Comparison of ENCODE assay signal across 7 mouse cellular contexts in genomic region chr10:128806086-128806485, GRCm38 (mm10). TPM values are rescaled to one million over a fixed set of nuclear protein-coding genes. Genes with fewer than 3 reads are reported as not detected.
A peak's percentile ranks its signal among the peaks of the same experiment; 100 is the strongest.
DNase-seq lines count a peak whose midpoint lies in the region; ATAC-seq and TF ChIP-seq lines count a peak whose summit lies in the region.

No protein-coding gene starts in this region.

- no peak for DNase-seq in neural tube, embryonic 11.5 days (ENCODE audit: low spot score)
- no peak for DNase-seq in neural tube, embryonic 10.5 days (ENCODE audit: extremely low spot score, low spot score)
- DNase-seq in stomach, postnatal 0 days (ENCODE audit: low spot score): no peak
- no peak for DNase-seq in left cerebral cortex, adult 8-10 months (ENCODE audit: low spot score in 2 of 2)
- DNase-seq in adipocyte (ENCODE audit: low spot score): no peak

- H3K27ac ChIP-seq in neural tube, embryonic 11.5 days (ENCODE audit: low read depth, low read length): no peak overlapping the region
- H3K27ac ChIP-seq in forebrain, embryonic 13.5 days: no peak overlapping the region; the same call in 1 of the 2 replicates
- peak overlapping the region; percentile 99 for H3K27ac ChIP-seq in limb, embryonic 13.5 days
- H3K27ac ChIP-seq in stomach, postnatal 0 days (replicated peaks): no peak overlapping the region; the same call in 1 of the 2 replicates

- no peaks in the 10 kb centered on the region for H3K27me3 ChIP-seq in neural tube, embryonic 11.5 days (ENCODE audit: control insufficient read depth, insufficient read depth, low read length)
- no peaks in the 10 kb centered on the region for H3K27me3 ChIP-seq in forebrain, embryonic 13.5 days
- no peaks in the 10 kb centered on the region for H3K27me3 ChIP-seq in limb, embryonic 13.5 days
- H3K27me3 ChIP-seq in stomach, postnatal 0 days (ENCODE audit: control insufficient read depth, insufficient read depth, low read length): no peaks in the 10 kb centered on the region

- H3K4me1 ChIP-seq in neural tube, embryonic 11.5 days (ENCODE audit: control insufficient read depth, insufficient read depth, low read length): peaks cover 24% of the 10 kb centered on the region
- peaks cover 58% of the 10 kb centered on the region for H3K4me1 ChIP-seq in forebrain, embryonic 13.5 days
- H3K4me1 ChIP-seq in limb, embryonic 13.5 days: peaks cover 55% of the 10 kb centered on the region
- H3K4me1 ChIP-seq in stomach, postnatal 0 days (replicated peaks; ENCODE audit: control insufficient read depth, insufficient read depth): peaks cover 10% of the 10 kb centered on the region

- 64% methylated on average over 6 of the region's 6 CpGs for WGBS in neural tube, embryonic 11.5 days
- WGBS in forebrain, embryonic 13.5 days: 74% methylated on average over 6 of the region's 6 CpGs
- WGBS in limb, embryonic 13.5 days: 55% methylated on average over 6 of the region's 6 CpGs
- 37% methylated on average over 6 of the region's 6 CpGs for WGBS in stomach, postnatal 0 days

- peak overlapping the region; percentile 83 for H3K9ac ChIP-seq in neural tube, embryonic 11.5 days (ENCODE audit: low read length)
- H3K9ac ChIP-seq in forebrain, embryonic 13.5 days: peak overlapping the region; percentile 88
- peak overlapping the region; percentile 60 for H3K9ac ChIP-seq in limb, embryonic 13.5 days
- H3K9ac ChIP-seq in stomach, postnatal 0 days (ENCODE audit: low read length): peak overlapping the region; percentile 65

- peak overlapping the region; percentile 76 for H3K4me3 ChIP-seq in neural tube, embryonic 11.5 days (ENCODE audit: low read depth, low read length)
- peak overlapping the region; percentile 78 for H3K4me3 ChIP-seq in forebrain, embryonic 13.5 days
- H3K4me3 ChIP-seq in limb, embryonic 13.5 days: peak overlapping the region; percentile 76
- peak overlapping the region; percentile 75 for H3K4me3 ChIP-seq in stomach, postnatal 0 days (ENCODE audit: low read depth, low read length)

- H3K36me3 ChIP-seq in neural tube, embryonic 11.5 days (ENCODE audit: control insufficient read depth, insufficient read depth, low read length): peaks cover 4% of the 10 kb centered on the region; the same call in 1 of the 2 replicates
- peaks cover 49% of the 10 kb centered on the region for H3K36me3 ChIP-seq in forebrain, embryonic 13.5 days (ENCODE audit: poor library complexity, severe bottlenecking)
- H3K36me3 ChIP-seq in limb, embryonic 13.5 days: peaks cover 50% of the 10 kb centered on the region
- H3K36me3 ChIP-seq in stomach, postnatal 0 days (ENCODE audit: control insufficient read depth, insufficient read depth, low read length): peaks cover 6% of the 10 kb centered on the region; the same call in 1 of the 2 replicates

- no peaks in the 10 kb centered on the region for H3K9me3 ChIP-seq in neural tube, embryonic 11.5 days (ENCODE audit: control insufficient read depth, low read length)
- H3K9me3 ChIP-seq in forebrain, embryonic 13.5 days (replicated peaks): no peaks in the 10 kb centered on the region
- H3K9me3 ChIP-seq in limb, embryonic 13.5 days: no peaks in the 10 kb centered on the region
- H3K9me3 ChIP-seq in stomach, postnatal 0 days (ENCODE audit: control insufficient read depth, low read length): no peaks in the 10 kb centered on the region

- TF ChIP-seq CTCF in stomach, postnatal 0 days (IDR thresholded peaks at IDR 0.05; ENCODE audit: low read depth): no peak

- ATAC-seq in neural tube, embryonic 11.5 days (ENCODE audit: insufficient read depth, low FRiP score, low TSS enrichment): no peak
- no peak for ATAC-seq in forebrain, embryonic 13.5 days
- no peak for ATAC-seq in limb, embryonic 13.5 days (ENCODE audit: low FRiP score, low read depth)
- no peak for ATAC-seq in stomach, postnatal 0 days (ENCODE audit: low FRiP score, low TSS enrichment)

- TF ChIP-seq EP300 in stomach, postnatal 0 days (optimal IDR thresholded peaks at IDR 0.05): no peak

- peak overlapping the region; percentile 90 for H3K4me2 ChIP-seq in neural tube, embryonic 11.5 days (ENCODE audit: low read depth)
- H3K4me2 ChIP-seq in forebrain, embryonic 13.5 days: peak overlapping the region; percentile 78
- peak overlapping the region; percentile 78 for H3K4me2 ChIP-seq in limb, embryonic 13.5 days (replicated peaks)
- H3K4me2 ChIP-seq in stomach, postnatal 0 days (replicated peaks; ENCODE audit: low read depth): peak overlapping the region; percentile 57

RNA-seq across cellular contexts. Expression of gene Tmem198b, which starts 1.9 kb away (rescaled TPM):
- polyA plus RNA-seq in neural tube, embryonic 11.5 days (2014; fragmentation: Nextera tagmentation; extraction: Ambion mirVana): 16.7 and 16.9 TPM in 2 replicates
- polyA plus RNA-seq in forebrain, embryonic 13.5 days (2015; fragmentation: Nextera tagmentation; extraction: Ambion mirVana): 14.9 and 16.3 TPM in 2 replicates
- 25.3 and 27.1 TPM in 2 replicates for polyA plus RNA-seq in limb, embryonic 13.5 days (2015; fragmentation: Nextera tagmentation; extraction: Ambion mirVana)
- polyA plus RNA-seq in stomach, postnatal 0 days (2015; fragmentation: Nextera tagmentation; extraction: Ambion mirVana): 7.8 and 8.5 TPM in 2 replicates
- 10 to 100 TPM; 10.5 to 12.0 (median 11.4) TPM for total RNA-seq in left cerebral cortex, adult 8-10 months (2022)

RNA-seq across cellular contexts. Expression of gene Dnajc14, which starts 2.2 kb away (rescaled TPM):
- 39.3 and 42.8 TPM in 2 replicates for polyA plus RNA-seq in neural tube, embryonic 11.5 days (2014; fragmentation: Nextera tagmentation; extraction: Ambion mirVana)
- 52.2 and 55.9 TPM in 2 replicates for polyA plus RNA-seq in forebrain, embryonic 13.5 days (2015; fragmentation: Nextera tagmentation; extraction: Ambion mirVana)
- 58.8 and 66.8 TPM in 2 replicates for polyA plus RNA-seq in limb, embryonic 13.5 days (2015; fragmentation: Nextera tagmentation; extraction: Ambion mirVana)
- polyA plus RNA-seq in stomach, postnatal 0 days (2015; fragmentation: Nextera tagmentation; extraction: Ambion mirVana): 29.8 and 30.5 TPM in 2 replicates
- 10 to 100 TPM; 62.4 to 73.2 (median 65.8) TPM for total RNA-seq in left cerebral cortex, adult 8-10 months (2022)

RNA-seq across cellular contexts. Expression of gene Sarnp, which starts 11.0 kb away (rescaled TPM):
- polyA plus RNA-seq in neural tube, embryonic 11.5 days (2014; fragmentation: Nextera tagmentation; extraction: Ambion mirVana): 233 and 234 TPM in 2 replicates
- 244 and 278 TPM in 2 replicates for polyA plus RNA-seq in forebrain, embryonic 13.5 days (2015; fragmentation: Nextera tagmentation; extraction: Ambion mirVana)
- polyA plus RNA-seq in limb, embryonic 13.5 days (2015; fragmentation: Nextera tagmentation; extraction: Ambion mirVana): 224 and 240 TPM in 2 replicates
- polyA plus RNA-seq in stomach, postnatal 0 days (2015; fragmentation: Nextera tagmentation; extraction: Ambion mirVana): 99.4 and 104 TPM in 2 replicates
- 10 to 100 TPM; 29.7 to 35.2 (median 31.2) TPM for total RNA-seq in left cerebral cortex, adult 8-10 months (2022)

RNA-seq across cellular contexts. Expression of gene Ormdl2, which starts 15.4 kb away (rescaled TPM):
- polyA plus RNA-seq in neural tube, embryonic 11.5 days (2014; fragmentation: Nextera tagmentation; extraction: Ambion mirVana): 59.2 and 64.6 TPM in 2 replicates
- polyA plus RNA-seq in forebrain, embryonic 13.5 days (2015; fragmentation: Nextera tagmentation; extraction: Ambion mirVana): 46.5 and 51.1 TPM in 2 replicates
- polyA plus RNA-seq in limb, embryonic 13.5 days (2015; fragmentation: Nextera tagmentation; extraction: Ambion mirVana): 30.2 and 34.0 TPM in 2 replicates
- polyA plus RNA-seq in stomach, postnatal 0 days (2015; fragmentation: Nextera tagmentation; extraction: Ambion mirVana): 111 and 121 TPM in 2 replicates
- 1 to 10 TPM; 6.5 to 8.7 (median 7.8) TPM for total RNA-seq in left cerebral cortex, adult 8-10 months (2022)

RNA-seq across cellular contexts. Expression of gene Mmp19, which starts 15.4 kb away (rescaled TPM):
- polyA plus RNA-seq in neural tube, embryonic 11.5 days (2014; fragmentation: Nextera tagmentation; extraction: Ambion mirVana): 0.32 and 0.41 TPM in 2 replicates
- polyA plus RNA-seq in forebrain, embryonic 13.5 days (2015; fragmentation: Nextera tagmentation; extraction: Ambion mirVana): 0.35 and 0.38 TPM in 2 replicates
- polyA plus RNA-seq in limb, embryonic 13.5 days (2015; fragmentation: Nextera tagmentation; extraction: Ambion mirVana): 0.56 and 0.78 TPM in 2 replicates
- 2.0 and 2.1 TPM in 2 replicates for polyA plus RNA-seq in stomach, postnatal 0 days (2015; fragmentation: Nextera tagmentation; extraction: Ambion mirVana)
- total RNA-seq in left cerebral cortex, adult 8-10 months (2022): 1 to 10 TPM in 1 of 4 experiments, under 1 TPM in 3; 0.59 to 1.8 (median 0.85) TPM
